Mouse (Mus musculus): ENCODE results near the gene Ammecr1. TPM values are rescaled to one million over a fixed set of nuclear protein-coding genes. Genes with fewer than 3 reads are reported as not detected.

Gene Ammecr1
- 7.4 TPM for polyA plus RNA-seq (2014; fragmentation: Illumina TruSeq; extraction: RNeasy Lipid Tissue Mini Kit (QIAGEN cat#74804); ENCODE audit: low read depth, low replicate concordance)

GRCm38 (mm10) chrX:142966008-142966966, at the start of gene Ammecr1:
Gene Ammecr1, minus strand, starts transcription at chrX:142966728.

Other genes starting within 250 kb of the Ammecr1 start
- gene Rtl9, start 132.9 kb upstream of the Ammecr1 start, polyA plus RNA-seq (2014; fragmentation: Illumina TruSeq; extraction: RNeasy Lipid Tissue Mini Kit (QIAGEN cat#74804); ENCODE audit: low read depth, low replicate concordance), result 0.21 TPM